In genomic region chr1:181535165-181535873, GRCm38 (mm10) we compare ENCODE assay signal across 8 mouse cellular contexts. TPM values are rescaled to one million over a fixed set of nuclear protein-coding genes. Genes with fewer than 3 reads are reported as not detected.
DNase-seq lines count a peak whose midpoint lies in the region; ATAC-seq and TF ChIP-seq lines count a peak whose summit lies in the region.
"Had no signal": no experiment of that assay in that cellular context is flagged by ENCODE, and none has a peak within 500 bp of the region (broad histone marks: within the 10 kb centered on the region; RNA-seq: fewer than 3 reads in every experiment).

No protein-coding gene starts in this region.

- no peak overlapping the region for H3K4me2 ChIP-seq in lung, embryonic 16.5 days (ENCODE audit: low read depth, low read length)
- H3K4me2 ChIP-seq in stomach, embryonic 15.5 days = no peak overlapping the region

- no peak for DNase-seq in lung, adult 18-20 months
- peak; percentile 25 for DNase-seq in embryo, embryonic 11 days
- DNase-seq in kidney, postnatal 14 days = peak; percentile 48
- DNase-seq in gastrocnemius, adult 2 months = no peak
- no peak for DNase-seq in cerebellum, adult 9-10 months

- WGBS in lung, embryonic 16.5 days = 21% methylated on average over 10 of the region's 10 CpGs
- 22% methylated on average over 10 of the region's 10 CpGs for WGBS in stomach, embryonic 15.5 days

- H3K27ac ChIP-seq in lung, embryonic 16.5 days (ENCODE audit: low read length) = peak overlapping the region; percentile 3
- H3K27ac ChIP-seq in stomach, embryonic 15.5 days = peak overlapping the region; percentile 59
- no peak overlapping the region for H3K27ac ChIP-seq in gastrocnemius, adult 2 months

- peak; percentile 80 for ATAC-seq in lung, embryonic 16.5 days (ENCODE audit: low read depth)
- peak; percentile 68; the same call in 1 of the 2 replicates for ATAC-seq in stomach, embryonic 15.5 days (ENCODE audit: insufficient read depth, low FRiP score, low read depth)

- H3K9ac ChIP-seq in lung, embryonic 16.5 days (ENCODE audit: low read length) = no peak overlapping the region
- no peak overlapping the region for H3K9ac ChIP-seq in stomach, embryonic 15.5 days

- no peaks in the 10 kb centered on the region for H3K27me3 ChIP-seq in lung, embryonic 16.5 days (ENCODE audit: control insufficient read depth, insufficient read depth, low read depth, low read length)
- no peaks in the 10 kb centered on the region for H3K27me3 ChIP-seq in stomach, embryonic 15.5 days (replicated peaks)

- intact Hi-C loops in gastrocnemius, adult 2 months (cut with DNase I) = no loop called here

- no peaks in the 10 kb centered on the region for H3K9me3 ChIP-seq in lung, embryonic 16.5 days (ENCODE audit: control insufficient read depth, low read length)
- no peaks in the 10 kb centered on the region for H3K9me3 ChIP-seq in stomach, embryonic 15.5 days
- H3K9me3 ChIP-seq: megakaryocyte, embryonic 14.5 days had no signal

- no peaks in the 10 kb centered on the region for H3K36me3 ChIP-seq in lung, embryonic 16.5 days (ENCODE audit: control insufficient read depth, insufficient read depth, low read length)
- no peaks in the 10 kb centered on the region for H3K36me3 ChIP-seq in stomach, embryonic 15.5 days

- TF ChIP-seq CTCF in gastrocnemius, adult 2 months (IDR thresholded peaks at IDR 0.05) = no peak

- no peak overlapping the region for H3K4me3 ChIP-seq in lung, embryonic 16.5 days (ENCODE audit: low read length)
- H3K4me3 ChIP-seq in stomach, embryonic 15.5 days (replicated peaks) = no peak overlapping the region
- H3K4me3 ChIP-seq in gastrocnemius, adult 2 months = no peak overlapping the region
- H3K4me3 ChIP-seq: megakaryocyte, embryonic 14.5 days had no signal

- H3K4me1 ChIP-seq in lung, embryonic 16.5 days (replicated peaks; ENCODE audit: control insufficient read depth, insufficient read depth, low read length) = peaks cover 27% of the 10 kb centered on the region
- peaks cover 15% of the 10 kb centered on the region; the same call in 1 of the 2 replicates for H3K4me1 ChIP-seq in stomach, embryonic 15.5 days
- H3K4me1 ChIP-seq: megakaryocyte, embryonic 14.5 days had no signal

RNA-seq across cellular contexts. Expression of gene Ccdc121, which starts 24.1 kb away (rescaled TPM):
- 0.58 and 1.1 TPM in 2 replicates for polyA plus RNA-seq in lung, embryonic 16.5 days (2015; fragmentation: Nextera tagmentation; extraction: Ambion mirVana)
- not detected in 2 replicates for polyA plus RNA-seq in stomach, embryonic 15.5 days (2015; fragmentation: Nextera tagmentation; extraction: Ambion mirVana)
- total RNA-seq in gastrocnemius, adult 2 months (2021) = not detected

RNA-seq across cellular contexts. Expression of gene Dnah14, which starts 41.0 kb away (rescaled TPM):
- 0.94 and 1.7 TPM in 2 replicates for polyA plus RNA-seq in lung, embryonic 16.5 days (2015; fragmentation: Nextera tagmentation; extraction: Ambion mirVana)
- polyA plus RNA-seq in stomach, embryonic 15.5 days (2015; fragmentation: Nextera tagmentation; extraction: Ambion mirVana) = 1.4 and 1.5 TPM in 2 replicates
- not detected for total RNA-seq in gastrocnemius, adult 2 months (2021)

Comparison
In these comparisons a context has a peak if more than half of its experiments do, and no peak if none do; other contexts are left out.
1. DNase-seq: peak in embryo, embryonic 11 days (single experiment) and kidney, postnatal 14 days (single experiment); none in lung, adult 18-20 months (0 of 2), gastrocnemius, adult 2 months (single experiment) and cerebellum, adult 9-10 months (single experiment).